Mouse (Mus musculus) embryo, embryonic 10.5 days (tissue): ENCODE data around the gene Grik3.
A peak's percentile ranks its signal among the peaks of the same experiment; 100 is the strongest.

Experiments used
- DNase-seq: peaks from one replicate; pipeline ENCODE4 v3.0.0-alpha.2; 2015; ENCODE audit warnings: low spot score

Gene Grik3

DNA sequence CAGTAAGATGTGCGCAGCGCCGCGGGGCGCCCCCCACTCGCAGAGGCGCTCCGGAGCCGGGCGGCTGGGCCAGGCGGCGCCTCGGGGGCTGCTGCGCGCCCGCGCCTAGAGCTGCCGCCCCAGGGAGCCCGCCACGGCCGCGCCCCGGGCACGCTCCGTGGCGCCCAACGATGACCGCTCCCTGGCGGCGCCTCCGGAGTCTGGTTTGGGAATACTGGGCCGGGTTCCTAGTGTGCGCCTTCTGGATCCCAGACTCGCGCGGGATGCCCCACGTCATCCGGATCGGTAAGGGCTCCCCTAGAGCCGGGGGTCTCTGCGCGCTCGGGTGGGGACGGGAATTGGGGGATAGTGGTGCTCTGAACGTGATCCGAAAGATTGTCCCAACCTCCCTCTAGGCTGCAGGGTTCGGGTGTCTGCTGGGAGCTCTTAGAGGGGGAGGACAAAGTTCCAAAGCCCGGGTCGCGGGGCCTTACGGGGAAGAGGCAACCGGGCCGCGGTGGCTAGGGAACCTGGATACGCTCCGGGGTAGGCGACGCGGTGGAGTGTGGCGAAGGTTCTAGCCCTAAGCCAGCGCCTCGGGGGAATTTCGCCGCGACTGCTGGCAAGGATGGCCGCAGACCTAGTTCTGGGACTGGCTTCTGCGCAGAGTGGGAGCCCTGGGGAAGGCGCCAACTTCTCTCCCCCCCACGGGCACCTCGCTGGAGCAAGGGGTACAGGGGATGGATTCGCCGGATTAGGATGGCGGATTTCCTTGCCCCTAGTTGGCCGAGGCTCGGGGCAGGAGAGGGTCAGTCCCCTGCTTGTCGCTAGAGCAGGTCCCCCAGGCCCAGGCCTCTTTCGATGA lies at the start of gene Grik3:
TSS of gene Grik3 (plus strand) at position 40 of the 844 bp plus-strand sequence.
- peak; percentile 52 for DNase-seq

DNA sequence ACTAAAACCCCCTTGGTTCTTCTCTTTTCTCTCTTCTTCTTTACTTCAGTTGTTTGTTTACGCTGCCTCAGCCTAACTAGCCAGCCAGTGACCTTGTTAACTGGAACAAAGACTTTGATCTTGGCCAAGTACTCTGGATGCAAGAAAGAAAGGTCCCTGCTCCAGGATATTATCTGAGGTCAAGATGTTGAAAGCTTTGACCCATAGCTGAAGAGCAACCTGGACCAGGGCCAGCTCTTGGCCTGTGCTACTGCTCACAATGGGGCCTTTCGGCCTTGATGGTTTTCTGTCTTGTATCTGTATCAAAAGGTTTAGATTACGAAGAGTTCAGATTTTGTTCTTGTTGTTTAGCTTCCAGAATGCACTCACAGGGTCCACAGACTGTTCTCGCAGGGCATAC lies 48.7 kb upstream of the Grik3 start:
- no peak for DNase-seq

DNA sequence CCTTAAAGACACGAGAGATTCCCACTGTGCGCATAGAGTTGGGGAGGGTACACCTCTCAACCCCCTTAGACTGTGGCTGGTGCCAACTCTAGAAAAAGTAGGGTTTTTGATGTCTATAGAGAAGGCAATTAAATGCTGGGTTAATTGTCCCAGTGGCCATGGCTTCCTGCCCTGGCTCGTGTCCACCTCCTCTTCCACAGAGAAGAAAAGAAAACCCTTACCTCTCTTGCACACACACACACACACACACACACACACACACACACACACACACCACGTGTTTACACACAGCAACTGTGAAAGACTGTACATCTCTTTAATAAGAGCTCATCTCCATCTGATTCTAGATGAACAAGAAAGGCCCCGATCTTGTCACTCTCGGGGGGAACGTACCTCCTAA lies 46.1 kb upstream of the Grik3 start:
- no peak for DNase-seq

DNA sequence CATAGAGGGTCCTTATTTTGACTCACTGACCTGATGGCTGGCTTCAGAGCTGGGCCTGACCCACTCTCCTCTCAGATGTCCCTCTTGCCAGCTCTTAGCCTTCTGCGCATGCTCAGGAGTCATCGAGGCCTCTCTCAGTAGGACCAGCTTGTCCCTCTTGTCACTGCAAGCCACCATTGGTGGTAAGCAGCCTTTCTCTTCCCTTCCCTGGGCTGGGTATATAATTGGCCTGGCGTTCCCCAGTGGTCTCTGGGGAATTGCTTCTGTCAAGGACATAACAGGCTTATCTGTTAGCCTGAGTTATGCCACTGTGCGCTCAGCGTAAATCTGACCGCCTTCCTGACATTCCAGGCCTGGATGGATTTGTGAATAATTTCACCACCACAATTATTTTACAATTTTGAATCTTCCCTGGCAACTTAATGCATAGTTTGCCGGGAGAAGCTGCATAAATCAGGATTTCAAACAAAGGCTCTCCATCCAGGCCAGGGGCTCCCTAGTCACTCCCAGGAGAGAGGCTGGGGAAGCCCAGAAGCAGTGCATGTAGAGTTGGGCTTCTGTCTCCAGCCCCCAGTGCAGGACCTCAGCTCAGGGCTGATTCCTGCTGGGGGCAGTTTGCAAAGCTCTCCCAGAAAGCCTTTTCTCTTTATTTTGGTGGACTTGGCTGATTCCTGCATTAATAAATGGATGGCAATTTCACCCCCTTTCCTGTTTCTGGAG lies 39.7 kb upstream of the Grik3 start:
- peak; percentile 56 for DNase-seq

DNA sequence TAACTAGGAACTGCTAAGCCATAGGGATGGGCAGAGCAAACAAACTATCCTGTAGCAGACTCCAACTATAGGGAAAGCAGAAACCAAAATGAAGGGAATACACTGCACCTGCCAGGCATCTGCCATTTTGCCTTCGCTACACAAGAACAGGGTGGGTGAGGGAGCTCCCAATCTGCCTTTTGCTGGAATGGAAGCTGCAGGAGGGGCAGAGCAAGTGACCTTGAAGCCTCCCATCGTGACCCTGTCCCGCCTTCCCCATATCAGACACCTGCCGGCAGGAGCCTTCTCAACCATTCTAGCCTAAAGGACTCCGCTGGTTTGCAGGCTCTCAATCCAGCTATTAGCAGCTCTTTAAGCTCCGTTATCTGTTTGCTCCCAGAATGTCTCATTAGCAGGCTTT lies 38.7 kb upstream of the Grik3 start:
- DNase-seq: no peak

DNA sequence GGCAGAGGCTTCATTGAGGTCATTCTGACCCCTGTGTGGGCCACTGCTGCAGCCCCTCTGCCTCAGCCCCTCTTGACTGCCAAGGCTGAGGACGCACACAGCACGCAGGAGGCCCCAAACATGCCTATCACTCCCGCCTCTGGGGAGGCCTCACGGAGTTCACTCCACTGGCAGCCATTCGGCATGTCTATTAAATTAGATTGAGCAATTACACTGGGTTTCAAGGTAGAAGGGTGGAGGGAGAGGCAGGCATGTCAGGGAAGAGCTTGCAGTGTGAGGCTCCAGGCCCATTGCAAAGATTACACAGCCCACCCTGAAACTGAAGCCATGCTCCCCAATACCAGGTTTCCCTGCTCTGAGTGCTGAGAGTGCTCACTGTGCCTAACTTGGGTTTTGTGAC lies 34.0 kb upstream of the Grik3 start:
- DNase-seq: no peak

DNA sequence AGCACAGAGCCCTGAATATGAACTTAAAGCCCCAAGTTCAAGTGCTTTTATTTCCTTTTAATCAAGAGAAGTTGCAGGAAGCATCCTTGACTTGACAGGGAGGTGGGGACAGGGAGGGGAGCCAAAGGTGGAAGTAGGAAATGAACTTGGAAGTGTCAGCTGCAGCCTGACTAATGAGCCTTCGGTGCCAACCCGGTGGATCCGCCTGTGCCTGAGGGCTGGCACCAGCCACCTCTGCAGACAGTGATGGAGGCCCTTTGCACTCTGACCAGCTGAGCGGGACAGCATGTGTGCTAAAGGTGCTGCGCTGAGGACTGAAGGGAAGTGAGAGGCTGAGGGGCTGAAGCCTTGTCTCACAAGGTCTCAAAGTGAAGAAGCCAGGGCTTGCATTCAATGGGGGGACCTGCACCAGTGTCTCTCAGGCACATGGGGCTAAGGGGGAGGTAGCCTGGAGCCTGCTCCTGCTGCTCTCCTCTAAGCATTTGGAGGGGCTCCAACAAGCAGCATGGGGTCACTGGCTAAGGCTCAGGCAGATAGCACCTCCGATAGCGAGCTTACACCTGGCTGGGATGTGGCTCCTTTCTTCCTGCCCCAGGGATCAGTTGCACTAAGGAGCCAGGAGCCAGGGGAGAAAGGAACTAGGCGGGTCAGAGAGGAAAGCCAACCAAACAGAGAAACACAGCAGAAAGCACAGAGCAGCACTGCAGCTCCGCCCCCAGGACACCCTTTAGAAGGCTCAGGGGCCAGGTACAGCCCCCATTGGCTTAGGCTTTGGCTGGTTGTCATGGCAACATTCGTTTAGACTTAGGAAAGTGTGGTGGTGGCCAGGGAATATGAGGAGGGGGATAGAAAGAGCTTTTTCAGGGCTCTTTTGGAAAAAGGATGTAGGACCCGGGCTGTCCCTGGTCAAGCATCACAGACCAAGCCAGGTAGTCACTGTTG lies 33.1 kb upstream of the Grik3 start:
- DNase-seq: peak; percentile 39

DNA sequence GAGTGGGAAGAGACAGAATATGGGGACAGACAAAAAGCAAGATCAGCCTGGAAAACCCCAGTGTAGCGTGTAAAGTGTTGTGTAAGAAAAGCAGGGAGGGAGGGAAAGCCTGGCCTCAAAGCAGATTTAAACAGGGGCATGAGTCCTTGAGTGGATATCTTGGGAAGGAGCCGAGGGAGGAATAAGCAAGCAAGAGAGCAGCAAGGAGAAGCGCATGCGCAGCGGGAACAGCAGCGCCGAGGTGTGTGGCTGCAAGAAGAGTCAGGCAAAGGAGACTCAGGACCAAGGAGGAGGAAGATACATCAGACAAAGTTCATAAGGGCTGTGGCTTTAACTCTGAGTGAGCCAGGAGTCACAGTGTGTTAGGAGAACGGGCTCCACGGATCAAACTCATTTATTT lies 30.7 kb upstream of the Grik3 start:
- no peak for DNase-seq

DNA sequence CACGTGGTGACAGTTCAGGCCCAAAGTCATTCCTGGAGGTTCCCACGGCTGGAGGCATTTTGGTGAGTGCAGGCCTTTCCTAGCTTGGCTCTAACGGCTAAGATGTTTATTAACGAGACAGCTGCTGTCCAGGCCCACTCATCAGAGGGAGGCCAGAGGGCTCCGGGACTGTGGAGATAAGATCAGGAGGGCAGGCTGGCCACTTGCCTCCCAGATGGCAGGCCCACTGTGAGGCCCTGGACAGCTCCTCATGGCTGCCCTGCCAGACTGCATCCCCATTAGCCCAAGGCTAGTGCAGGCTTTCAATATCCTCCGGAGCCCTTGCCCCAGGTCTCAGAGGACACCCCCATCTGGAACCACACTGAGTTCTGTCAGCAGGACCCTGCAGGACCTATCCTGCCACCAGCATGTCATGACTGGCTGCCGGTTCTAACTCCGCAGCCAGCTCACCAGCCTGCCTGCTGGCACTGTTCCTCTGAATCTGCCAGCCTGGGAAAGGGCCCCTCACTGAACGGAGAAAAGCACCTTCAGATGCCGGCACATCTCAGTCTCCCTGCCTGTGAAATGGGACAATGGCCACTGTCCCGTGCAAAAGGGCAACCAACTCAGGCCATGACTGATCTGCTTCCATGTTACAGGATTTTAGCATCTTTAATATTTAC lies 20.7 kb upstream of the Grik3 start:
- DNase-seq: no peak

DNA sequence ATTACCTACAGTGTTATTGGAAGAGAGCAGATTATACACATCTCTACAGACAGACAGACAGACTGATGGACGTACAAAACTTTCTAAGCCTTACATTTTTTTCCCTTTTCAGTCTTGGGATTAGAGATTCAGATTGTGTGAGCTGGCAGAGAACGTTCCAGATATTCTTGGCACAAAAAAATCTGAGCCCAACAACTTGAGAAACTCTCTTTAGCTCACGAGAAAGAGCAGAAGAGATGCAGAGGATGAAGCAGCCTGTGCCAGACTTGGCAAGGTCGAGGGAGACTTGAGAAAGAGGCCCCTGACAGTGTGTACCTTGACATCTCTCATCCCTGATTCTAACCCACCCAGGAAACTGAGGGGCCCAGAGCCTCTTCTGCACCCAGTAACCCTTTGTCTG lies 15.6 kb upstream of the Grik3 start:
- no peak for DNase-seq

DNA sequence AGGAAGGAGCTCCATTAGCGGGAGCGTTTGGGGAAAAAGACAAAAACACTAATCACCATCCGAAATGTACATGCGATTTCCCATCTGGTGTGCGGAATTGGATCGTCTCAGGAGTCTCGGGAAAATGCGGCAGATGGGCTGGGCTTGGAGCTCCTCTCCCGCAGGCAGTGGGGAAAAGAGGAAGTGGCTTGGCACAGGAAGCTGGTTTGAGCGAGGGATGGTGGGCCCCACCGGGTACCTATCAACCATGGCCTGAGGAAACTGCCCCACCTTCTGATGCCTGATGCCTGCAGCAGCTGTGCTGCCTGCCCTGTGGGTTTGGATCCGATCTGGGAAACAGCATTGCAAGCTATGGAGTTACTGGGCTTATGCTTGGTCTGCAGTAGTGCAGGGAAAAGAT lies 12.4 kb upstream of the Grik3 start:
- no peak for DNase-seq

DNA sequence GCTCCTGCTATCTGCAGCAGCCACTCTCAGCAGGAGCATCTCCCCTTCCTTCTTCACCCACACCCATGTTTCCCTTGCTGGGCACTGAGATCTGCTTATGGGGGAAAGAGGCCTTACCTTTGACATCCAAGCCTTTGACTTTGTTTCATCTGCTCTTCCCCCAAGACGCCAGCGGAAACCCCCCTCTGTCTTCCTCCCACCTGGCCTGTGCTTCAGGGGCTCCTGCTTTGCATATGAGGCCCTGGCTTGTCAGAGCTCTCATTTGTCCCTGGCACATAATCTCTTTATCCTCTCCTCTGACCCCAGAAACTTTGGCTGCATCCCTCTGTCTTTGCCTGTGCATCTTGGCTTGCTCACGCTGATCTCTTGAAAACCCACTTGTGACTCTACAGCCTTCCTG lies 9.2 kb upstream of the Grik3 start:
- no peak for DNase-seq

DNA sequence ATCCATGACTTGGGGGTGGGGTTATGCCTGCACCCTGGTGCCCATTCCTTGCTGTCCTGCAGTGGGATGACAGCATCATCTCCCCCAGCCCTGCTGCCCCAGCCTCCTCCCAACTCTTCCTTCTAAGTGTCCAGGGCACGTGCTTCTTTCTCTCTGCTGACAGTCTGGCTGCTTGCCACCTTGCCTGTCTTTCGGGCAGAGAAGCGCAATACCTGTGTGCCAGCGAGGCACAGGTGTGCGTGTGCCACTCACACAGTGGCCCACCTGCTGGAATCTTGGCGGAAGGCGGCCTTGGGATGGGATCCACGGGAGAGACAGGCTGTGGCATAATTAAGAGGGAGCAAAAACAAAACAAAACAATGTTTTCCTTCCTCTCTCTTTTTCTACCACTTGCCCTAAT lies 6.4 kb upstream of the Grik3 start:
- DNase-seq: no peak

DNA sequence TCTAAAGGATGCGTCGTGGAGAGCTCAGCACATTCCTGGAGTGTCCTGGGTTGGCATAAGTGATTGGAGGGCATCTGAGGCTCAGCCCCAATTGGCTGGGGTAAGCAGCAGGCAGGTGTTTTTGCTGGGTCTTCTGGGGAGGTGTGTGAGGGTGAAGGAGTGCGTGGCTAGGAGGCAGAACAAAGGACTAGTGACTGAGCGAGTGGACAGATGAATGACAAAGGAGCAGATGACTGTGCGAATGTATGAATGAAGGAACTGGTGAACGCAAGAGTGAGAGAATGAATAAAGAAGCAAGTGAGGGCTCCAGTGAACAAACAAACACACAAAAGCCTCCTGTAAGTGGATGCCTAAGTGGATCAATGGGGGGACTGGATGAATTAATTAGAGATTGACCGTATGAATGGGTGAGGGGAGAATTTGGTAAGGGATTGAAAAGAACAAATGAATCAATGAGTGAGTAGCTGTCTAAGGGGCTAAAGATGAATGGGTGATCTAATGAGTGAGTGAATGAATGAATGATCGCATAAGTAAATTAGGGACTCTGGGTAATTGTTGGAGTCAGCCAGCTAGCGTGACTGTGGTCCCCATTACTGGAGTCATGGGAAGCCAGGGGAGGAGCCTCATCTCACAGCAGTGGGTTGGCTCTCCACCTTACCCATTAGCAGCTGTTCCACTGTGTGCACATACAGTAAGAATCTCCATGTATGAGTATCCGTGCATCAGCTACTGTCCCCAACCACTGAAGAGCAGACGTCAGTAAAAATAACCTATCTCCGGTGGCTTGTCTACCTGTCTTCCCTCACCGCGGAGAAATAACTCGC lies 4.9 kb upstream of the Grik3 start:
- no peak for DNase-seq

DNA sequence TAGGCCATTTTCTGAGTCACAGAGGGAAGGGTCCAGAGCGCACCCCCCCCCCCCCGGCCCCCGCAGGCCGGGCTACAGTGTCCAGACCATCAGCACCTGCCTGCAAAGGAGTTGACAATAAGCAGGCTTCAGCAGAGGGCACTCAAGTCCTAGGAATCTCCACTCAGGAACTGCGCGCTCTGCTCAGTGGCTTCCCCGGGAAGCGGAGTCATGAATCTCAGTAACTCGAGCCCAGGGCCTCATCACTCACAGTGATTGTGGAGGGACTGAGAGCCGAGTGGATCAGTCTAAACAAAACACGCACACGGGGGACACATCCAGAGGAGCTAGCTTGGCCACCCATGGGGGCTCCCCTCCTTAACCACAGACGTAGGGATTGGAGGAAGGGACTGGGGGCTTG lies 3.9 kb upstream of the Grik3 start:
- DNase-seq: peak; percentile 62

DNA sequence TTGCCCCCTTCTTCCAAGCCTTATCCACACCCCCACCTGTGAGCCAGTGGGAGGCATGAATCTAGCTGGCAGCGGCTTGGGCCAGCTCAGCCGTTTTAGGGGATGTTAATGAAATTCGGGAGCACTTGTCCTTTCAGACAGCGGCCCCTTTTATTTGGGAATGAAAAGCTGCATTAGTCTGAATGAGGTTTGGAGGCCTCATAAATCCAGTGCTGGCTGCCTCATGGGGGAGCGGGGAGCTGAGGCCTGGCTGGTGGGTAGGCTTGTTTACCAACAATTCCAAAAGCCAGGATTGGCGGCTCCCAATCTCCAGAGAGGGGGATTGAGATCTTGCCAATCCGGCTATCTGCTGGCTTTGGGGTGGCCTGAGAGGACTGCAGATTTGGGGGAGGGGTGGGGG lies 3.5 kb upstream of the Grik3 start:
- DNase-seq: peak; percentile 40

DNA sequence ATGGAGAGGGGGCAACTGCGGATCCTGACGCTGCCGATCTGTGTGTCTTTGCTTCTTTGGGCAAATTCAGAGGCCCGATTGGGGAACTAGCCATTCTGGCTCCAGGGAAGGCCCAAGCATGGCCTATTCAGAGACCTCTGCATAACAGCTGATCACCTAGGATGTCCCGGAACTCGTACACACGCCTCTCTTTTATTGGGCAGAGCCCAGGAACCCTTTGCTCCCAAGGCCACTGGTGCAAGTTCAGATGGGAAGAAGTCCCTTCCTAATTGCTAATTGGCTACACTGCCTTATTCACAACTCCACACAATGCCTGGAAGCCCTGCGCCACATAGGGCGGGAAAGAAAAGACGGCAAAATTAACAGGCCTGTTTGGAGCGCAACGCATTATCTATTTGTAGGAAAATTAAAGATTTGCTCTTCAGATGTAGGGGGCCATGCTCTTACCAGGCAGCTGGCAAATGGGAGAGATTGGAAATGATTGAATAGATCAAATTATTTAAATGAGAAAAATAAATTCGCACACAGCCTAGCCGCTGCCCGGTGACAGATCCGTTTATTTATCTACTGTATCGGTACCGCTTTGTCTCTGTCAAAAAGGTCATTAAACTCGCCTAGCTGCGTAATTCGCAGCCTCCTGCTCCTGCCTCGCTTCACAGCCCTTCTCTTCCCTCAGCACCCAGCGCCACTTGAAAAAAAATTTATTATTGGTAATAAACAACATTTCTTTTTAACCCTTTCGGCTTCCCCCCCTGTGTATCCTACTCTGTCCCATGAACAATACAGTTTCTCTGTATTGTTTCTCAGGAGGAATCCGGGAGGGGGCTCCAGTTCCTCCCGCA lies 1.5 kb upstream of the Grik3 start:
- peak; percentile 43 for DNase-seq

DNA sequence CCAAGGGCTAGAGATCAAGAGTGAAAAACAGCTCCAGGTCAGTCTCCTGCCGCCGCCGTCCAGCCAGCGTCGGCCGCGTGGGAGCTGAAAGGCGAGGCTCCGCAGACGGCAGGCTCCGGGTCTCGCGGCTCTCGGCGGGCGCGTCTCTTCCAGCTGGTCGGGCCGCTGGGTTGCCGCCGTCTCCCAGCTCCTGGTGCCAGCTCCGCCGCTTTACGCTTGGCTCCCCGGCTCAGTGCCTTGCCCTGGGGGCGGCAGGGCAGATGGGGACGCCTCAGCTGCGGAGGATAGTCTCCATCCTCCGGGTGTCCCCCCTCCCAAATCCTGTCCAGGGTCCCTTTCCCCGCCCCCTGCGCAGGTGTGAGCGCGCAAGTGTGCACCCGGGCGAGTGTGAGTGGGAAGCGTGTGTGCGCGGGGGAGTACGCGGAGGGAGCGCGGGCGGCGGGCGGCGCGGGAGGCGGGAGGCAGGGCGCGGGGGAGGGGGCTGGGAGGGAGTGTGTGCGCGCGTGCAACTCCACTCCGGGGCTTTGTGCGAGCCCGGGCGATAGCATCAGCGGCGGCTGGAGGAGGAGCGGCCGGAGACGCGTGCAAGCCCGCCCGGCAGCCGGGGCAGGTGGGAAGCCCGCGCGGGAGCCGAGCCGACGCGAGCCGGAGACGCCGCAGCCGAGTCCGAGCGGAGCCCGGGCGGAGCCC lies 454 bp upstream of the Grik3 start:
- peak; percentile 65 for DNase-seq

DNA sequence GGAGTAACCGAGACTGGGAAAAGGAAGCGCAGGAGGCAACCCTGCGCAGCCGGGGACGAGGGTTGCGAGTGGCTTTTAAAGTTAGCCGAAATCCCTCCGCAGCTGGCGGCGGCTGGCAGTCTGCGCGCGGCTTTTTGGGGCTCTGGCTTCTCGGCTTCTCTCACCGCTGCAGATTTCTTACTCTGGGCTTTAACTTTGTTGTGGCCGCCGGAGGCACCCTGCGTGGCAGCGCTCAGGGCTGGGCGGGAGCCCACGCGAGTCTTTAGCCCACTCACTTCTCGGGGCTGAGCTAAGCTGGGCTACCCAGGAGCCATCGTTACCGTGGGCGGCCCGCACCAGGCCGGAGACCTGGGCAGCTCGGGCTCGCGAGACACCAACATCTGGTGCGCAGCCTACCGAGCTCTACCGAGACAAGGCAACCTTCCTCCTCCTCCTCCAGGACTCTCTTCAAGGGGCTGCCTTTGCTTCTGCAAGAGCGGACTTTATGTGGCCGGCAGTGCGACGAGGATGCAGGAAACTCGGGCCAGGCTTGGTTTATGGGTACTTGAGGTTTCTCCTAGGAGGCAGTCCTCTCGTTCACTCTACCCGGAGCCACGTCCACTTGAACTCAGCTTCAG lies 1.1 kb downstream of the Grik3 start:
- DNase-seq: peak; percentile 54
